Mouse (Mus musculus): ENCODE measurements at regions not wholly inside any gene's neighbourhood (a gene's known extent, or its start where the extent isn't known, plus 50 kb on each side); places are given as distances from the start of the nearest gene placed in this dataset.
A peak's percentile ranks its signal among the peaks of the same experiment; 100 is the strongest.

DNA sequence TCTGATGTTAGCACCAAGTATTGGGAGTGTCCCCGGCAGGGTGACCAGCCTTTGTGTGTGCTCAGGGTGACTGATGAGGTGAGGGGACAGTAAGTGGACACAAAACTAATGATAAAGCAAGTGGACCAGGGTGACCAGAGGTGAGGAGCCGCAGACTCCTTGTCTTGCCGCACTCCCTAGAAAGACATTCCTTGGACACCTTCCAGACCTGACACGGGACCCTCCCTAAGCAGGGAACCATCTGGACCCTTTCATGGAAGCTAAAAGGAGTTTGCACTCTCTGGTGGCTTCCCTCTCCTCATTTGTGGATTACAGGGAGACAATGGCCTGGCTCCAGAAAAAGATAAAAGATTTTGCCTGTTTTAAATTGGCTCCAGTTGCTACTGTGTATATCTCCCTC lies 230.7 kb downstream of the Gm12728 start:
- ATAC-seq (replicated peaks; ENCODE audit: poor library complexity, severe bottlenecking) = no peak

DNA sequence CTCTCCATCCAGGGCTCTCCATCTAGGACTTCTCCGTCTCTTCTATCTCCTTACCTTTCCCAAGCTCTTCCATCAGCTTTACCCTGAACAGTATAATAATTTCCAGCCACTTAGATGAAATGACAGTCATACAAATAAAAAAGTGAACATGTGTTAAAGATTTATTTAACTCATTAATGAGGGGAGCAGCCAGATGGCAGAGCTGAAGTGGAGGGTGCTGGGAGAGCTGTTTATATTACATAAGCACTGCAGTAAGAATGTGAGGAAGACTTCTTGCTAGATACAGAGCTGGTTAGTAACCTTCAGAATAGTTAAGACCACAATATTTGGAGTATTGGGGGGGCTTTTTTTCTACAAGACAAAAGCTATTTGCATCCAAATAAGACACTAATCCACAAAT lies 234.9 kb downstream of the Gm12728 start:
- ATAC-seq (replicated peaks; ENCODE audit: poor library complexity, severe bottlenecking) = no peak

DNA sequence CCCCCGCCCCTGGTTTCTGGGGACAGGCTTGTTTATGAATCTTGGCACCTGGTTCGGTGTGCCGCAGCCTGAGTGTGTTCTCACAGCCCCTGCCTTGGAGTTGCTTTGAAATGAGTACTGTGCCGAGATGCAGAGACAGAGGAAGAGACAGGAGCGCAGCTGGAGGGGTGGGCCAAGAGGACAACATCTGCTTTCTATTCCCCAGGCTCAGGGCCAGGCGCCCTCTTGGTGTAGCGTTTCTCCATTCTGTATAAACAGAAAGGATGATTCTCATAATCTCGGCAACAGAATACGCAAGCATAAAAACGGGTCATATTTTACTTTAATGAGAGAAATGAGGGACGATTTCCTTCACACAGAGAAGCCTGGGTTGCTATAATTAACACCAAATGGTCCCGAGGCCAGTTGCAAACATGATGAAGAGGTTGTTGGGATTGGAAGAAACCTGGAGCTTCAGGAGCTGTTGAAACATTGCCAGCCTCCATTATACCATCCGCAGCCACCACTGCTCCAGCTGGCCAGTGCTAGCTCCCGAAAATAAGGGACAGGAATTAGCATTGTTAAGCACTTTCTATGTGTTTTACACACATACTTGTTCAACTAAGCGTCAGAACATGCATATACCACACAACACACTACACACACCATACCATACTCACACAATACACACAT lies 236.4 kb downstream of the Gm12728 start:
- no peak for ATAC-seq (replicated peaks; ENCODE audit: poor library complexity, severe bottlenecking)

DNA sequence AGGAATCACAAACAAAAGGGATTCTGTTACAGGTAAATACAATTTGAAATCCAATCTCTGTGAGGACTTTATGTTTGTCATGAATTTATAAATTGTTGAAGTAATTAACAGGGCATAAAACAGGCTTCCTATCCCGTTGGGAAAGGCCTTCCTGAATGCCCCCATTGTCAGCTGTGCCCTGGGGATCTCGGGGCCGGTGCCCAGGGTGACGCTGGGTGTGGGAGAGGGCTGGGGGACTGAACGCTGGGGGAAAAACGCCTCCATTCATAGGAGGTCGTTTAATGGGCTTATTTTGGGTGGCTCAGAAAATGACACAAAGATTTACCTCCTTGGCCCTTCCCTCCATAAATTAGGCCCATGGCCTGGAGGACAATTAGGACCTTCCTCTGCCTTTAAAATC lies 250.7 kb downstream of the Gm12728 start:
- ATAC-seq (replicated peaks; ENCODE audit: poor library complexity, severe bottlenecking) = no peak

DNA sequence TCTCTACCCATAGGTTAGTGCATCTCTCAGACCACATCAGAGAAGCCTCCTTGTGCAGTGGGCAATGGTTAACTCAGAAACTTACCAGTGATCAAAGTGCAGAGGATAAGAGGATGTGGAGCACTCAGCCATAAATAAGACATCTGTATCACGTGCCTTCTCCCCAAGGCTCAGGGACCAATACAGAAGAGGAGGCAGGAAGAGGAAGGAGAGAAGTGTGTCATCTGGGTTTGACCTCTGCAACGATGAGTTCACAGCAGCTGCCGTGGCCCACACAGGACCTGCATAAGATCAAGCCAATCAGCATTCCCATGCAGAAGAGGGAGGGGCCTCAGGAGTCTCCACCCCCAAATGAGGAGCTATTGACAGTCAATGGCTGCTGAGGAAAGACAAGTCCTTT lies 252.8 kb downstream of the Gm12728 start:
- ATAC-seq (replicated peaks; ENCODE audit: poor library complexity, severe bottlenecking) = no peak

DNA sequence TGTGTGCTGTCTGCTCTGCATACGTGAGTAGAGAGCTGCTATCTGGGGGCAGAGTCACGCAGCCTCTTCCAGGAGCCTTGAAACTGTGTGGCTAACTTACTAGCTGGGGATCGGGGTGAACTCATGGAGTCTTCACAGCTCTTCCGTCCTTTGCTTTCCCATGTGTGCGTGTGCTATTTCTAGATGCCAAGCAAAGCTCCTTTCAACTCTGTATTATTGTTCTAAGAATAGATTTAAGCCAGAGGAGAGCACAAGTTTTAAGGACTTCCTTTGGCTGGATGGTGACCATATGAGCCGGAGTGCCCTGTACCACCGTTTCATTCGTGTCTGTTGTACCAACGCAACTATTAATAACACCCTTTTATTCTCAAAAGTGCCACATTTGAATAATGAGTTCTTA lies 254.0 kb downstream of the Gm12728 start:
- ATAC-seq (replicated peaks; ENCODE audit: poor library complexity, severe bottlenecking) = no peak

DNA sequence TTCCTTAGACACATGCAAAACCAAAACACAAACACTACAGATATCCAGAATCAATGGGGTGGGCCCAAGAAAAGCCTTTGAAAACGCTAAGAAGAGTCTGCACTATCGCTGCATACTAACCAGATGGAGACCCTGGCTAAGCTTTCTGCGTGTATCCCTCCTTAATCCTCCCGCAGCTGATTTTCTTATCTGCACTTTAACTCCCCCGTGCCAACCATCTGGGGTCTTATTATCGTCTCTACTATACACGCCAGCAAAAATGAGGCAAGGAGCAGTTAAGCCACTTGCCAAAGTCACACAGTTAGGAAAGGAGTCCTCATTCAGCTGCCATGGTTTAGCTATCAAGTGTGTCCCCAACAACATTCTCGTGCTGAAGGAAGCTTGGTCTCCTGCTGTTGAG lies 258.4 kb downstream of the Gm12728 start:
- no peak for ATAC-seq (replicated peaks; ENCODE audit: poor library complexity, severe bottlenecking)

DNA sequence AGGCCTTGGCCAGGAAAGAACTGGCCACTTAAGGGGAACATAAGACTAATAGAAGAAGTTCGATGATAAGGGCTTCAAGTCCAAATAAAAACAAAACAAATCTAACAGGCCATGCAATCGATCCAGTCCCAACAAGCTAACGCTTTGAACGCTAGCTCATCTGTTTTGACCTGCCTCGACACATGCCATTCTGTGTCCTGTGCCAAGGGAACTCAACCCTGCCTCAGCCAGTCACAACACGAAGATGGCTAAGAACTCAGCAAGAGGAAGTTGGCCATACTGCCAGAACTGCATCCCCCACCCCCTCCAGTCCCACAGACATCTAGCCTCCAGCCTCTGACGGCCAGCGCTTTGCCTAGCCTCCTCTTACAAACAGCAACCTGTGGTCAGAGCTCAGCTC lies 259.1 kb downstream of the Gm12728 start:
- ATAC-seq (replicated peaks; ENCODE audit: poor library complexity, severe bottlenecking) = no peak

DNA sequence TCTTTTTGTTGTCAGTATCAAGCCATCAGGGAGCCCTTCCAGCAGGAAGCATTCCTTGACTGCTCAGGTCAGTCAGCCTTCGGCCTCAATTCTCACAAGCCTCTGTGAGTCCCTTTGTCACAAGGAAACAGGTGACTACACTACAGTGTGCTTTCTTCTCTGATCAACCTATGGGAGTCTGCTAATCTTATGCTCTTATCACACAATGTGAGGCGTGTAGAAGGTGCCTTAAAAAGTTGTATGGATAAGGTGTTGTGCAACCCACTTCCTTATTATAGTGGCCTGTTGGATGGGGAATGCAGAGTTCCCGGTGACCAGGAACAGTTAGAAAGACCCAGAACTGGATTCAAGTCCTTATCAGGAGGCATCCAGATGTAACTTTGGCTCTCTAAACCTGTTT lies 260.2 kb downstream of the Gm12728 start:
- ATAC-seq (replicated peaks; ENCODE audit: poor library complexity, severe bottlenecking) = no peak

DNA sequence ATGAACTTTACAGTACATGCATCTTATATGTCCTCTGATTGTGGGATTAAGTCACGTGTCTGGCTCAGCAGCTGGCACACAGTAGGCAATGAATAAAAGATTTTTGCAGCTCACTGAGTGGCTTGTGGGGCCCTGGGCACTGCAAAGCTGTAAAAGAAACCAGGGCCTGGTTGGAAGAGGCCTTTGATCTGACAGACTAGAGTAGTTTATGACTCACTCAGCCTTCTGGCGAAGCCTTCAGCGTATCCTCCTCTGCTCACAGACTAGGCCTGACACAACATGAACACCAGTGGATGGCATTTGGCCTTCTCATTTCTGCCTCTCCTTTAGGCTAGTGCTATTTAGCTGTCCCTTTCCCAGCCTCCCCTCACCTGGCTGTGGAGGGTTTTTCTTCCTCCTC lies 260.6 kb downstream of the Gm12728 start:
- no peak for ATAC-seq (replicated peaks; ENCODE audit: poor library complexity, severe bottlenecking)

DNA sequence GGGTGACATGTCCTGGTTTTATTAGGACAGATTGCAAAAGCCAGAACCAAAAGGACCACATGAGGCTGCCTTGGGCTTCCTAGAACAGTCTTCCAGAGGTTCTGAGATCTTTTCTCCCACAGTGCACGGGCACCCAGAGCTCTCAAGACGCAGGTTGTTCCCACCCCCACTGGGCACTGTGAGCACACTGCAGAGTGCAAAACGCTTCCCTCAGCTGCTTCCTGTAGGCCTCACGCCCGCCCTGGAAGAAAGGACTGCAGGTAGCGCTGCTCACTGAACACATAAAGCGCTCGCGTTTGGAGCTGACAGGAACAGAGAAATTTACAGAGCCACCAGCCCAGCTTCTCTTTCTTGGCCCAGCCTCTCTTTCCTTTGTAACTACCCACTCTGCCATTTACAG lies 262.5 kb upstream of the Usp24 start:
- ATAC-seq (replicated peaks; ENCODE audit: poor library complexity, severe bottlenecking) = no peak

DNA sequence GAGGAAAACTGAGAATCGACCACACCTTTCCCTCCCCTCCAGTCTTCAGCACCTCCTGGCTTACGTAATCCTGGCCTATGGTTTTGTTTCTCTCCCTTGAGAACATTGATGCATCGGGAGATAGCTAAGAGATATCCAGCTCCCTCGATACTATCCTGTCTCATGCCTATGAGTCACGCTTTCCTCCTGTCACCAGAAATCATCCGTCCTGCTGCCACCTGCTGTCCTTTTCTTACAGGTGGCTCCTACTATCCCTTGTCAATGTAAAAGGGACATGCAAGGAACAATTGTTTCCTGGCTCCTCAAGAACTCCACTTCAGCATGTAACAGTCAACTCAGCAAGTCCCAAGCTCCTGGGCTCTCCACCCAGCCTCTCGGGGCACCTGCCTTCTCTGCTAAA lies 261.7 kb upstream of the Usp24 start:
- no peak for ATAC-seq (replicated peaks; ENCODE audit: poor library complexity, severe bottlenecking)

DNA sequence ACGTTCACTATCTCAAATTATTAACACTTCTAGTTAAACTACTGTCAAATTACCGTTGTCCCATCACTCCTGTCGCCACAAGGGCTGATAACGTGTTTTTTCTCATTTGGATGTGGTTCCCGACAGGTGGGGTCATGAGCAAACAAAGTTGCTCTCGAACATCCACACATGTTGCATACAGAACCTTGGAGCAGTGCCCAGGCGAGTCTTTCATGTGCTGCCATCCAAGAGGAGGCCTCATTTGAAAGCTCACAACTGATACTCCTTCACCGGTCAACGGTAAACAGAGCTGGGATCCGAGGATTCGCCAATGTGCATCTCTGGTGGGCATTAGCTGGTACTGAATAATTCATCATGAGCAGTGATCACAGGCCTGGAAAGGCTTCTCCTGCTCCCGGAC lies 253.4 kb upstream of the Usp24 start:
- ATAC-seq (replicated peaks; ENCODE audit: poor library complexity, severe bottlenecking) = no peak

DNA sequence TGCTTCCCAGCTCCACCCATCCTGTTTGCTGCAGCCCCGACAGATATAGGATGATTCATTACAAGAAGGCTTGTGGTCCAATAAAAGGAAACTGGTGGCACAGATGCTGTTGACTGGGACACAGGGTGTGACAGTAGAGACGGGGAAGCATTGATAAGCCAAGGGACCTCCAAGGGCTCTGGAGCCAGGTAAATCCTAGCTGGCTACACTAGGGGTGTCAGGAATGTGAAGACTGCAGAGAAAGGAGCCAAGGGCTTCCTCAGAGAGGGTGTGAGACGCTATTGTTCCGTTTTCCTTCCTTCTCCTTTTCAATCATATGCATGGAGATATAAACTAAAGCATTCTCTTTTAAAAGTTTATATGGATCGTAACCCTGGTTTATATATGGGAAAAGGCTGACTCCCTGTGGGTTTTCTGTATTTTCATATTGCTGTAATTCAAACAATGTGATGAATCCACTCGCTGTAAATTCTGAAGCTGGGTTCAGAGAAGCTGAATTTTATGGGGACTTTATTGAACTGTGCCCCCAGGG lies 252.1 kb upstream of the Usp24 start:
- no peak for ATAC-seq (replicated peaks; ENCODE audit: poor library complexity, severe bottlenecking)

DNA sequence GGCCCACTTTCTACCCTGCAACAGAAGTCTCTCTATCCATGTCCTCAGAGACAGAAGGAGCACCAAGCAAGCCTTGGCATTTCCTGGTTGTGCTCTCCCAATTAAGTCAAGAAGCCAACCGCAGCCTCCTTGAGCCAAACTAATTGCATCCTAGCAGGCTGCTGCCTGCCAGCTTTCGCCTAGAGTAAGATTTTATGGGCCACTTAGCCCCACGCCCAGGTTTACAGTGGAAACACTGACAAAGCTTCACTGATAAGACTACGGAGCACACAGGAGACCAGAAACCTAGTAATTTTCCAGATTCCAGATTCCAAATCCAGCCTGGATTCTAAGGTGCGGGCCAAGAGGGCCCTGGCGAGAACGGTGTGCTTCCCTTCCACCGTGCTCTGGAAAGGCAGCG lies 249.0 kb upstream of the Usp24 start:
- ATAC-seq (replicated peaks; ENCODE audit: poor library complexity, severe bottlenecking) = no peak

DNA sequence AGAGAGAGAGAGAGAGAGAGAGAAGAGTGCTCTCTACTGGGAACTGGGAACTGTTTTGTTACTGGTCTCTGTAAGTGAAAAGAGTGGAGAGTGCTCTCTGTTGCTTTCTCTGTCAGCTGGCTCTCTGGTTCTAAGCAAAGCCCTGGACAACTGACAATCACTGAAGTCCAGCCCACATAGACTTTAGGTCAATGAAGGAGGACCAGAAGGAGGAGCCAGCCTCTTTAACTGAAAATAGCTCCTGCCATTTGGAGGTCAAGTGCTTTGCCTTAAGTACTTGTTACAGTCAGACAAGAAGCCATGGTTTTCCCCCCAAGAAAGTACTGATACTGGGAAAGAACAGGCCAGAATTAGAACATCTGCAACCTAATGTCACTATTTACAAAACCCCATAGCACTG lies 232.5 kb upstream of the Usp24 start:
- no peak for ATAC-seq (replicated peaks; ENCODE audit: poor library complexity, severe bottlenecking)

DNA sequence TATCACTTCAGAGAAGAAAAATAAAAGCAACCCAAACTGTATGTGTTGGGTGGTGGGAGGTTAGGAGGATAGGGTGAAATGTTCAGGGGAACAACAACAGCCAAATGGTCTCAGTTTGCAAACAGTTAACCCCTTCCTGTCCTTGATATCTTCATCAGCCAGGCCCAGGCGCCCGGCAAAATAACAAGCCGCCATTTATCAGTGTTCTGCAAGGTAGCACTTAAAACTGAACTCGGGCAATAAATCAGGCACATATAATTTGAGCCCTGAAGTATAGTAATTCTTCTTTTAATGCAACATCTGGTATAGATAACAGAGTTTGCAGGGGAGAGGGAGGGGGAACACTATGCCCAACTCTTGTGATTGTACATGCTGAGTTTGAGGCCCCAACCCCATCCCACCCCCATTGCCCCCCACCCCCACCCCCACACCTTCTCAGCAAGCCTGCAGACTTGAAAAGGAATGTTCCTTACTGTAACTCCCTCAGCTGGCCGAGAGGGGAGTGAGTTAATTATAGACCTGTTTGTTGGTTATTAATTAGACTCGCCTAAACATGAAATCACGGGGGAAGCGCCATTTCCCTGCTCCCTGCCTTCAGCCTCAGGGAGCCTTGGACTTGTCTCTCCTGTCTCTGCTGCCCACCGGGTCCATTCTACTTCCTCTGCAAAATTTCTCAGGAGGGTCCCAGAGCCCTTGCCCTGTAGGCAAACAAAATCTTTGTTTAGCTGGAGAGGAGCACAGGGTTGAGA lies 223.9 kb upstream of the Usp24 start:
- no peak for ATAC-seq (replicated peaks; ENCODE audit: poor library complexity, severe bottlenecking)

DNA sequence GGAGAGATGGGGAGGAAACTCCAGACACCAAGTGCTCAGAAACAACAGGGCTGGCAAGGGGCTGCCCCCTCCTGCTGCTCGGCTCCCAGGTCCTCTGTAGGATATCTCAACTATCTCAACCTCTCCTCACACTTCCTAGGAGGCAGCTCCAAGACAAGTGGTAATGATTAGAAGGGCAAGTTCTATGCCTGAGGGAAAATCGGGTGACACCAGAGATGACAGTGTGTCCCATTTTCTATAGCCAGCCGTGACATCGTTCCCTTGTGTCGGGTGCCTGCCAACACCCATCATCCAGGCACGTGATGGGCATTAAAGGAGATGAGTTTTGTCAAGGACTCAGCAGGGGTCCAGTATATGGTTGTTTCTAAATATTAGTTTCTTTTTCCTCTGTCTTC lies 223.3 kb upstream of the Usp24 start:
- no peak for ATAC-seq (replicated peaks; ENCODE audit: poor library complexity, severe bottlenecking)

DNA sequence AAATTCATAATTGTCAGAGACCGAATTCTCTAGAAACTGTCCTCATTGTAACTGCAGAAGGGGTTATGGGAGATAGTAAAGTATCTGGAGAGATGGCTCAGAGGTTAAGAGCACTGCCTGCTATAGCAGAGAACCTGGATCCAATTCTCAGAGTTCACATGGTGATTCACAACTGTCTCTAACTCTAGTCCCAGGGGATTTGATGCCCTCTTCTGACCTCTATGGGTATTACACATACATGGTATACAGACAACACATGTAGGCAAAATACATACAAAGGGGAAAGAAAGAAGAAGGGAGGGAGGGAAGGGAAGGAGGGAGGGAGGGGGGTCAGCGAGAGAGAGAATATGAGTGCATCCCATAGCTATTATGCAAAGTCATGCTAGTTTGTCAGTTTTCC lies 222.8 kb upstream of the Usp24 start:
- ATAC-seq (replicated peaks; ENCODE audit: poor library complexity, severe bottlenecking) = peak; percentile 56

DNA sequence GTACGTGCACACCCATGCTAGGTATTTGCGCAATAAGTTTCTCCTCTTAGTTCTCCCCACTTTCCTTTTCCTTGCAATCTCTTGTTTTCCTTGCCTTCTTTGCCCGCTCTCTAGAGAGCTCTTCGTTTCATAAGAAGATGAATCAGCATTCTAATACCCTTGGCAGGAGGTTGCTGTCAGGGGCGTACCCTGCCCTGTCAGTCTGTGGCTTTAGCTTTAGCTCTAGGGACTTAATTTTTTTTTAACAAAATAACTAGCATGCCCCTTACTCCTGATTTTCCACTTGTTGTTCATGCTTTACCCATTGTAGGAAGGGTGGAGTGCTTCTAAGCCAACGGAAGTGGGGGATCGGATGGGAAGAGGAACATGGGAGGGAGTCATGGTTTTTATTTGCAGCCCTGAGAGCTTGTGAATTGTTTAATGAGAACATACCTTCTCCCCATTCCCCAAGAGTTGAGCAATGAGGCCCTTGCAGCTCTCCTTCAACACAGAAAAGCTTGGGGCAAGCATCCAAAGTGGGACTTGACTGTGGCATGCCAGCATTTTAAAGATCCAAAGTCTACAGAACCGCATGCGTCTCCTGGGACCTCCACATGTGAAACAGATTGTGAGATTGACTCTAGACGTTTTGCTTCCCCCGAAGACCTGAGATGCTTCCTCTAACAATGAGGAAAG lies 221.0 kb upstream of the Usp24 start:
- ATAC-seq (replicated peaks; ENCODE audit: poor library complexity, severe bottlenecking) = no peak

DNA sequence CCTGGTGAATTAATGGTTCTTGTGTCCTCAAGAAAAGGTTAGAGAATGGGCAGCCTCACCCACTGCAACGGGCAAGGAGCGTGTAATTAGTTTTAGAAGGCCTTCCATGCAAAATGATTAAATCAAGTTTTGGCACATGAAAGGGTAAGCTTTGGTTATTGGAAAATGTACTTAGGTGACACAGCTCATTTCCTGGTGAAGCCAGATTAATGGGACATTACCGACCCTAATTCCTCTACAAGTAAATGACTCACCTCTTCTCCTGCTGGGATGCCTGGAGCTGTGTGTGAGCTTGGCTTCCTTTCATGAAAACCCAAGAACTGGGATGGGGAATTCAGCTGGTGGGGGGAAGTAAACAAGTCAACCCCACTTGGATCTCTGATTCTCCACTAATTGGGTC lies 219.9 kb upstream of the Usp24 start:
- ATAC-seq (replicated peaks; ENCODE audit: poor library complexity, severe bottlenecking) = no peak

DNA sequence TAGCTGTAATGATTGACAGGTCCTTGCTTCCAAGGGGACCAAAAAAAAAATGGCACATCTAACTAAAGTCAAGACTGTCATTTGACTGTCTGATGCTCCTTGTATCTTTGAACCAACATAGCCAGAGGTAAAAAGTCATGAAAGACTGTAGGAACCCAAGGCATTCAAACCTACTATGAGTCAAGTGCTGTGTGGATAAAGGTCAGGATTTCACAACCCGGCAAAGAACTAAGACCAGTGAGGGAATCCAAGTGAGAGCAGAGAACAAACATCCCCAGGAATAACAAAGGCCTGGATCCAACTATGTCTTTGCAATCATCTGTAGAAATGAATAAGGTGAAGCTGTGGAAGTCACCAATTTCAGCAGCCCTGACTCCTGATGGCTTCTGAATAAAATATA lies 218.2 kb upstream of the Usp24 start:
- no peak for ATAC-seq (replicated peaks; ENCODE audit: poor library complexity, severe bottlenecking)
